Mouse (Mus musculus): ENCODE data around the gene Prpf4b. TPM values are rescaled to one million over a fixed set of nuclear protein-coding genes. Genes with fewer than 3 reads are reported as not detected.
"Not testable (repeated sequence)": the region's sequence is repeated elsewhere in the genome, so short reads cannot be mapped to it uniquely, and the experiment has no call there.

Prpf4b gene
- polyA plus RNA-seq, 1 experiment from 2014 or later, result 39.4 TPM

GRCm38 (mm10) chr13:34916520-34917167 lies 41.5 kb downstream of the Prpf4b start:
- H3K27ac ChIP-seq (ENCODE audit: low read length), result no peak overlapping the region
- H3K4me3 ChIP-seq (ENCODE audit: low read length), result peak overlapping the region; percentile 46
- 0 out of 2 replicates have a peak, but pooled peaks cover 2% of the 10 kb centered on the region for H3K4me1 ChIP-seq (ENCODE audit: control insufficient read depth, insufficient read depth, low read length)
- peak overlapping the region; percentile 64 for H3K9ac ChIP-seq (ENCODE audit: low read length)
- peak overlapping the region; percentile 78 for H3K4me2 ChIP-seq (ENCODE audit: low read depth, low read length)
- WGBS, result 29% methylated on average over 37 of the region's 37 CpGs
- H3K27me3 ChIP-seq (ENCODE audit: control insufficient read depth, insufficient read depth, low read length), result peaks cover 2% of the 10 kb centered on the region; the same call in 1 of the 2 replicates
- no peaks in the 10 kb centered on the region for H3K9me3 ChIP-seq (replicated peaks; ENCODE audit: control insufficient read depth, low read length)
- ATAC-seq (replicated peaks; ENCODE audit: extremely low read depth, insufficient read depth, low FRiP score), result peak; percentile 72
- H3K36me3 ChIP-seq (ENCODE audit: control insufficient read depth, insufficient read depth), result no peaks in the 10 kb centered on the region

- no peak for ATAC-seq (replicated peaks; ENCODE audit: extremely low read depth, insufficient read depth, low FRiP score)
- Histone ChIP-seq H3K4me2 (ENCODE audit: low read depth, low read length) (no peak within 1 kb of the TSS), H3K27me3 (ENCODE audit: control insufficient read depth, insufficient read depth, low read length) (no peaks in the 10 kb centered on the region), H3K4me1 (ENCODE audit: control insufficient read depth, insufficient read depth, low read length) (no peaks in the 10 kb centered on the region), H3K9ac (ENCODE audit: low read length) (no peak within 1 kb of the TSS), H3K4me3 (ENCODE audit: low read length) (no peak within 1 kb of the TSS), H3K9me3 (replicated peaks; ENCODE audit: control insufficient read depth, low read length) (no peaks in the 10 kb centered on the region), H3K27ac (ENCODE audit: low read length) (no peak within 1 kb of the TSS), H3K36me3 (ENCODE audit: control insufficient read depth, insufficient read depth) (no peaks in the 10 kb centered on the region)
- 72% methylated on average over 4 of the region's 4 CpGs for WGBS
Measured at GRCm38 (mm10) chr13:34924210-34924609, 49.1 kb downstream of the Prpf4b start, which contains the start of the genes Fam217a and 4933417A18Rik. Gene Fam217a (minus strand): TSS chr13:34924310. Gene 4933417A18Rik (plus strand): TSS chr13:34924409.

GRCm38 (mm10) chr13:34934931-34935644 lies 60.0 kb downstream of the Prpf4b start:
- H3K9me3 ChIP-seq (replicated peaks; ENCODE audit: control insufficient read depth, low read length), result no peaks in the 10 kb centered on the region
- no peak for ATAC-seq (replicated peaks; ENCODE audit: extremely low read depth, insufficient read depth, low FRiP score)
- no peak overlapping the region for H3K9ac ChIP-seq (ENCODE audit: low read length)
- H3K4me2 ChIP-seq (ENCODE audit: low read depth, low read length), result no peak overlapping the region
- no peaks in the 10 kb centered on the region for H3K4me1 ChIP-seq (ENCODE audit: control insufficient read depth, insufficient read depth, low read length)
- H3K36me3 ChIP-seq (ENCODE audit: control insufficient read depth, insufficient read depth), result no peaks in the 10 kb centered on the region
- no peaks in the 10 kb centered on the region; the same call in 1 of the 2 replicates for H3K27me3 ChIP-seq (ENCODE audit: control insufficient read depth, insufficient read depth, low read length)
- H3K4me3 ChIP-seq (ENCODE audit: low read length), result no peak overlapping the region
- WGBS, result 75% methylated on average over 10 of the region's 10 CpGs
- no peak overlapping the region for H3K27ac ChIP-seq (ENCODE audit: low read length)

DNA sequence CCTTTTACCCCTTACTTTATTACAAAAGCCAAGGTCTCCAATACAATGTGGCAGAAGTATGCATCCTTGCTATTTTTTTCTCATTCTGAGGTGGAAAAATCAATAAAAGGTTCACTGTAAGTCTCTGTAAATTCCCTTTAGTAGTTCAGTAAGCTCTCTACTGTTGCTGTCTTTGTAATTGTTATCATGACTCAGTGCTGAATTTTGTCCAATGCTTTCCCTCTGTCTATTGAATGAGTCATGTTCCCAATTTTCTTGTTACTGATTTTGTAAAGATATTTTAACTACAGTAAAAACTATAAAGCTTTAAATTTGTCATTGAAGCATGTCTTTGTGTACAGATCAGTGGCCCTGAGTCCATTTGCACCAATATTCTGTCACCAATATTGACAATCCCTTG lies 67.3 kb downstream of the Prpf4b start:
- H3K36me3 ChIP-seq (ENCODE audit: control insufficient read depth, insufficient read depth), result no peaks in the 10 kb centered on the region
- H3K27me3 ChIP-seq (ENCODE audit: control insufficient read depth, insufficient read depth, low read length), result 0 out of 2 replicates have a peak, but pooled peaks cover 2% of the 10 kb centered on the region
- H3K4me1 ChIP-seq (ENCODE audit: control insufficient read depth, insufficient read depth, low read length), result no peaks in the 10 kb centered on the region
- H3K4me2 ChIP-seq (ENCODE audit: low read depth, low read length), result no peak overlapping the region
- no peak for ATAC-seq (replicated peaks; ENCODE audit: extremely low read depth, insufficient read depth, low FRiP score)
- H3K4me3 ChIP-seq (ENCODE audit: low read length), result no peak overlapping the region
- no peak overlapping the region for H3K27ac ChIP-seq (ENCODE audit: low read length)
- H3K9ac ChIP-seq (ENCODE audit: low read length), result no peak overlapping the region
- H3K9me3 ChIP-seq (replicated peaks; ENCODE audit: control insufficient read depth, low read length), result no peaks in the 10 kb centered on the region

DNA sequence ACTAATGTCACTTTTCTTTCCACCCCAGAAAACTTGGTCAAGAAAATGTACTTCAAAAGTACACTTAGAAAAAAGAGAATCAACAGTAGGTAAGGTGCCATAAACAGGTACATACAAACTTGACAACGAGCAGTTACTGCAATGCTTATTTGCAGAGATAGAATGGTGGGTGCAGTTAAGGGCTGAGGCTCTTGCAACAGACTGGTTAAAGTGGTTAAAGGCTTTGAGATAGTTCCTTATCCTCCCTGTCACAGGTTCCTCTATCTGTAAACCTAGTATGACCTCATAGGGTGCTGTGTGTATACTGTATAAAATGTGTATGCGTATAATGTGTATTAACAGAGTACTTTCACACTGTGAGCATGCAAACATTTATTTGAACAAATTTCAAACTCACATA lies 76.3 kb downstream of the Prpf4b start:
- not testable (repeated sequence) for H3K4me3 ChIP-seq (ENCODE audit: low read length); H3K27me3 ChIP-seq (ENCODE audit: control insufficient read depth, insufficient read depth, low read length); ATAC-seq (replicated peaks; ENCODE audit: extremely low read depth, insufficient read depth, low FRiP score); H3K9ac ChIP-seq (ENCODE audit: low read length); H3K4me2 ChIP-seq (ENCODE audit: low read depth, low read length); H3K36me3 ChIP-seq (ENCODE audit: control insufficient read depth, insufficient read depth); H3K4me1 ChIP-seq (ENCODE audit: control insufficient read depth, insufficient read depth, low read length); H3K27ac ChIP-seq (ENCODE audit: low read length); H3K9me3 ChIP-seq (replicated peaks; ENCODE audit: control insufficient read depth, low read length)
- 85% methylated on average over 2 of the region's 2 CpGs for WGBS

Other genes with a start within 250 kb of the Prpf4b start
- gene Pxdc1, start 221.8 kb upstream of the Prpf4b start, polyA plus RNA-seq (2015; fragmentation: Nextera tagmentation; extraction: Ambion mirVana), result 19.3 and 21.2 TPM in 2 replicates
- gene Fam50b, start 140.5 kb upstream of the Prpf4b start, polyA plus RNA-seq (2015; fragmentation: Nextera tagmentation; extraction: Ambion mirVana), result not detected in 2 replicates
- 1.5 and 1.6 TPM in 2 replicates for gene Fam217a, start 49.0 kb downstream of the Prpf4b start, polyA plus RNA-seq (2015; fragmentation: Nextera tagmentation; extraction: Ambion mirVana)
- gene 4933417A18Rik, start 49.1 kb downstream of the Prpf4b start, polyA plus RNA-seq (2015; fragmentation: Nextera tagmentation; extraction: Ambion mirVana), result not detected in 2 replicates
- 0.29 and 0.42 TPM in 2 replicates for gene Eci3, start 88.5 kb downstream of the Prpf4b start, polyA plus RNA-seq (2015; fragmentation: Nextera tagmentation; extraction: Ambion mirVana)
- 156 and 157 TPM in 2 replicates for gene Eci2, start 151.8 kb downstream of the Prpf4b start, polyA plus RNA-seq (2015; fragmentation: Nextera tagmentation; extraction: Ambion mirVana)

All from heart, embryonic 16.5 days (tissue).